Mouse (Mus musculus) neural tube, embryonic 13.5 days (tissue): Measurements from ENCODE around the gene H2al1a. TPM values are rescaled to one million over a fixed set of nuclear protein-coding genes. Genes with fewer than 3 reads are reported as not detected.
"Not testable (repeated sequence)": the region's sequence is repeated elsewhere in the genome, so short reads cannot be mapped to it uniquely, and the experiment has no call there.

Experiments used
- ATAC-seq: fragments of 200-750 bp; cut with Nextera tagmentation; 2 replicates; pipeline ENCODE4 v1.8.0; 2017; ENCODE audit warnings: low read depth, mild to moderate bottlenecking, moderate TSS enrichment, moderate library complexity
- H3K27ac ChIP-seq: fragments of 300-500 bp; sonication (generic); replicated peaks from 2 replicates; pipeline ENCODE4 v1.5.1; 2015; ENCODE audit warnings: moderate library complexity, mild to moderate bottlenecking, inconsistent platforms
- H3K27me3 ChIP-seq: fragments of 300-500 bp; sonication (generic); 2 replicates; pipeline ENCODE4 v1.6.1; 2015; ENCODE audit warnings: mild to moderate bottlenecking, inconsistent platforms
- H3K36me3 ChIP-seq: fragments of 300-500 bp; sonication (generic); 2 replicates; pipeline ENCODE4 v1.6.1; 2015; ENCODE audit warnings: mild to moderate bottlenecking, inconsistent platforms
- H3K4me1 ChIP-seq: fragments of 300-500 bp; sonication (generic); replicated peaks from 2 replicates; pipeline ENCODE4 v1.6.1; 2015; ENCODE audit warnings: inconsistent platforms
- H3K4me2 ChIP-seq: fragments of 300-500 bp; sonication (generic); 2 replicates; pipeline ENCODE4 v1.6.1; 2015; ENCODE audit warnings: inconsistent platforms, mild to moderate bottlenecking, moderate library complexity
- H3K4me3 ChIP-seq: fragments of 300-500 bp; sonication (generic); 2 replicates; pipeline ENCODE4 v1.5.1; 2015; ENCODE audit warnings: mild to moderate bottlenecking, inconsistent platforms
- H3K9ac ChIP-seq: fragments of 300-500 bp; sonication (generic); 2 replicates; pipeline ENCODE4 v1.6.1; 2015; ENCODE audit warnings: moderate library complexity, mild to moderate bottlenecking, inconsistent platforms
- H3K9me3 ChIP-seq: fragments of 300-500 bp; sonication (generic); 2 replicates; pipeline ENCODE4 v1.6.1; 2016; ENCODE audit warnings: inconsistent platforms
- WGBS: fragments of 180-500 bp; shearing (Covaris S2); methylation state at CpG from one replicate; pipeline ENCODE4 v1.1.7; 2015; 5-methylcytosine and 5-hydroxymethylcytosine counted together
- polyA plus RNA-seq: library from polyadenylated mRNA; unstranded; fragments of >200 nt; fragmentation: Nextera tagmentation; extraction: Ambion mirVana; gene quantifications from 2 replicates; pipeline ENCODE4 v1.2.1, GENCODE M21; 2015

Gene H2al1a
- not detected in 2 replicates for polyA plus RNA-seq

DNA sequence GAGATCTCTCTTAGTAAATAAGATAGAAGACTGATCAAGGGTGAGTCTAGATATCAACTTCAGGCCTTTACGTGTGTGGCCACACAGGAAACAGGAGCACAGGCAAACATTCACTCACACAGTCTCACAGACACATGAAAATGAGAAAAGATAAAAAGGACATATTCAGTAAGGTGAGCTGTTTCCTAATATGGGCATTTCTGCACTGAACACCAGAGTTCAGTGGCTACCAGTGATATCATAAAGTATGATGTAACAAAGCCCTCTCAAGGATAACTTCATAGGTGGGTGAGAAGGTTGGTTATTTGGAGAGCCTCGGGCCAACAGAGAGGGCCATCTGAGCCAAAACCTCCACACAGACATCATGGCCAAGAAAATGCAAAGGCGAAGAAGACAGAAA is at the start of gene H2al1a:
H2al1a (plus strand) TSS at position 301 of the 400 bp plus-strand sequence.
- H3K9me3 ChIP-seq, H3K27me3 ChIP-seq, H3K27ac ChIP-seq, H3K4me2 ChIP-seq, H3K9ac ChIP-seq, H3K4me1 ChIP-seq, H3K36me3 ChIP-seq, H3K4me3 ChIP-seq, ATAC-seq: not testable (repeated sequence)
- WGBS: no CpG with 5 or more reads among the region's 3 CpGs

DNA sequence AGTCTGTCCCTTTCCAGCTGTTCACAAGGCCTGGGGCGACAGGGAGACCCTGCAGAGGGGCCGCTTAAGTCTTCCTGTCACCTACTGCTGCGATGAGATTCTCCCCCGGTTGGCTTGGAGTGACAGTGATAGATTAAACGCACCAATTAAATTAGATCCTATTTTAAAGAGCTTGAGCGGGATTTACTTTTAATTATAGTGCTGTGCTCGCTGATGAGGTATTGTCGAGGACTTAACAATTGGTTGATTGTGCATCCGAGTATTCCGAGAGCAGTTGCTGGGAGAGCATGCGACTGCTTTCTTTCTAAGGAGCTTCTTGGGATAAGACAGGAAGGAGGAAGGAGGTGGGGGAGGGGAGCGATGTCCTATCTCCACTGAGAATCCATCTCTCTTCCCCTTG is 48.9 kb upstream of the H2al1a start:
- no peaks in the 10 kb centered on the region; the same call in 1 of the 2 replicates for H3K27me3 ChIP-seq
- ATAC-seq: no peak
- WGBS: 22% methylated on average over 12 of the region's 12 CpGs
- no peaks in the 10 kb centered on the region for H3K9me3 ChIP-seq
- no peak overlapping the region for H3K27ac ChIP-seq
- H3K9ac ChIP-seq: no peak overlapping the region
- peaks cover 10% of the 10 kb centered on the region for H3K4me1 ChIP-seq
- no peak overlapping the region for H3K4me2 ChIP-seq
- no peak overlapping the region for H3K4me3 ChIP-seq
- H3K36me3 ChIP-seq: no peaks in the 10 kb centered on the region

GRCm38 (mm10) chrX:11254062-11254461 is 45.0 kb upstream of the H2al1a start:
- no peak for ATAC-seq
- WGBS: 73% methylated on average over 5 of the region's 5 CpGs
- no peak overlapping the region for H3K9ac ChIP-seq
- no peak overlapping the region for H3K4me3 ChIP-seq
- H3K36me3 ChIP-seq: no peaks in the 10 kb centered on the region
- H3K4me2 ChIP-seq: no peak overlapping the region
- no peak overlapping the region for H3K27ac ChIP-seq
- H3K9me3 ChIP-seq: no peaks in the 10 kb centered on the region
- H3K4me1 ChIP-seq: peaks cover 15% of the 10 kb centered on the region
- no peaks in the 10 kb centered on the region for H3K27me3 ChIP-seq

- H3K4me2 ChIP-seq: no peak overlapping the region
- H3K27ac ChIP-seq: no peak overlapping the region
- 56% methylated on average over 11 of the region's 11 CpGs for WGBS
- no peak overlapping the region for H3K9ac ChIP-seq
- H3K27me3 ChIP-seq: no peaks in the 10 kb centered on the region
- H3K9me3 ChIP-seq: no peaks in the 10 kb centered on the region
- peaks cover 15% of the 10 kb centered on the region for H3K4me1 ChIP-seq
- H3K36me3 ChIP-seq: no peaks in the 10 kb centered on the region
- H3K4me3 ChIP-seq: no peak overlapping the region
- ATAC-seq: no peak
Observed at GRCm38 (mm10) chrX:11254521-11255207, 44.4 kb upstream of the H2al1a start.

DNA sequence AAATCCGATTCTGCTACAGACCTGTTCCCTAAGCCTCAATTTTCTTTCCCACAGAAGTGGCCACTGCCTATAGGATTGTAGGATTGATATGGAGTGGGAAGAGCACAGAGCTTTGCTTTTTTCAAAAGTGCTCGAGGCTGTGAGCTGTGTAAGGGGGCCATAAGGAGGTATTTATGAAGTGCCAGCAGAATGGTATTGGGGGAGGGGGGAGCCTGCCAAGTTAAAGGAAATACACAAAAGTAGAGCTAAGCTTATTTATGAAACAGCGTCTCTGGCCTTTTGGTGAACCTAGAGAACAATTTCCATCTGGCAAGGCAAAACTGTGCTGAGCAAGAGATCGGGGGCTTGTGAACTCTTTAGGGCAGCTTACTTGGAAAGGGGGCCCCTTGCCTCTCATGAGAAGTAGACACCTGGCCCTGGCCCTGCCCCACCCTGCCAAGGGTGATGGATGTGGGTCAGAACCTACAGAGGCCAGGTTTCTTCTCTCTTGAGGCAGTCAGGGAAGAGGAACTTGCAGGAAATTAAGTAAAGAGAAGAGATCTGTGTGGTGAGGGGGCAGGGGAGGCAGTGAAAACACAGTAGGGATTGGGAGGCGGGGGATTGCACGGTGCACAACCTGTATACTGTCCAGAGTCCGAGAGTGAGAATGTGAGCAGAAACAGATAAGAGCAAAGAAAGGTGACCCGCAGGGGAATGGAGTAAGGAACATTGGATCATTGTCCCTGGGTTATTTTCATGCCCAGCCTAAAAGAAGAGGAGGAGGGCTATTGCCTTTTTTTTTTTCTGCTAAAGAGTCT is 43.3 kb upstream of the H2al1a start:
- Histone ChIP-seq H3K27ac (no peak overlapping the region), H3K9ac (no peak overlapping the region), H3K27me3 (no peaks in the 10 kb centered on the region), H3K4me3 (no peak overlapping the region), H3K4me2 (no peak overlapping the region), H3K36me3 (no peaks in the 10 kb centered on the region), H3K9me3 (no peaks in the 10 kb centered on the region), H3K4me1 (0 out of 2 replicates have a peak, but pooled peaks cover 5% of the 10 kb centered on the region)
- ATAC-seq: no peak
- 53% methylated on average over 8 of the region's 8 CpGs for WGBS

GRCm38 (mm10) chrX:11264918-11265317 is 34.1 kb upstream of the H2al1a start:
- Histone ChIP-seq H3K9me3 (no peaks in the 10 kb centered on the region), H3K36me3 (no peaks in the 10 kb centered on the region), H3K27ac (no peak overlapping the region), H3K4me3 (no peak overlapping the region), H3K4me2 (no peak overlapping the region), H3K27me3 (0 out of 2 replicates have a peak, but pooled peaks cover 6% of the 10 kb centered on the region), H3K9ac (no peak overlapping the region), H3K4me1 (peaks cover 9% of the 10 kb centered on the region; the same call in 1 of the 2 replicates)
- no peak for ATAC-seq
- 81% methylated on average over 8 of the region's 8 CpGs for WGBS

- H3K27ac ChIP-seq: no peak overlapping the region
- no peak overlapping the region for H3K4me3 ChIP-seq
- ATAC-seq: no peak
- H3K9ac ChIP-seq: no peak overlapping the region
- H3K9me3 ChIP-seq: no peaks in the 10 kb centered on the region
- WGBS: 61% methylated on average over 7 of the region's 7 CpGs
- 0 out of 2 replicates have a peak, but pooled peaks cover 6% of the 10 kb centered on the region for H3K27me3 ChIP-seq
- H3K4me2 ChIP-seq: no peak overlapping the region
- H3K4me1 ChIP-seq: peaks cover 9% of the 10 kb centered on the region; the same call in 1 of the 2 replicates
- no peaks in the 10 kb centered on the region for H3K36me3 ChIP-seq
Observed at GRCm38 (mm10) chrX:11267791-11268190, 31.3 kb upstream of the H2al1a start.

- 0 out of 2 replicates have a peak, but pooled peaks cover 6% of the 10 kb centered on the region for H3K27me3 ChIP-seq
- no peak overlapping the region for H3K9ac ChIP-seq
- WGBS: 81% methylated on average over 3 of the region's 3 CpGs
- no peak for ATAC-seq
- no peak overlapping the region for H3K4me2 ChIP-seq
- no peak overlapping the region for H3K4me3 ChIP-seq
- peaks cover 9% of the 10 kb centered on the region; the same call in 1 of the 2 replicates for H3K4me1 ChIP-seq
- H3K27ac ChIP-seq: no peak overlapping the region
- no peaks in the 10 kb centered on the region for H3K9me3 ChIP-seq
- no peaks in the 10 kb centered on the region for H3K36me3 ChIP-seq
Observed at GRCm38 (mm10) chrX:11269074-11269473, 30.0 kb upstream of the H2al1a start.

DNA sequence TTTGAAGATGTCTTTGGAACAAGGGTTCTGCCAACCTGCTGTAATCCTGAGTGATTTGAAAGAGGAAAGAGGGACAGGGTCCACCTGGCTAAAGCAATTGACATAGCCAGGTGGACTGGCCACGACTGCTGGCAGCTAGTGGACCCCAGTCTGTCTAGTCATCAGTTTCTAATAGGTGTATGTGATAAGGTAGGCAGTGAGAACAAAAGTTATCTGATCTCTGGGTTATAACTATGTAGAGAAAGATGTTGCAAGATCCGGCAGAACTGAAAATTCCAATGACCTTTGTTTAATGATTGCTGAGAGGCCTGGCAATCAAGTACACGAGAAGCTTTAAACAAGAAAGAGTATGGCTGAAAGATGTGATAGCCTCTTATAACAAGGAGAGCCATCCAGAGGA is 25.9 kb upstream of the H2al1a start:
- WGBS: 83% methylated on average over 3 of the region's 3 CpGs

GRCm38 (mm10) chrX:11277083-11277482 is 22.0 kb upstream of the H2al1a start:
- Histone ChIP-seq H3K9me3 (no peaks in the 10 kb centered on the region), H3K36me3 (no peaks in the 10 kb centered on the region), H3K4me1 (no peaks in the 10 kb centered on the region), H3K27ac (no peak overlapping the region), H3K4me2 (no peak overlapping the region), H3K4me3 (no peak overlapping the region), H3K27me3 (0 out of 2 replicates have a peak, but pooled peaks cover 6% of the 10 kb centered on the region), H3K9ac (no peak overlapping the region)
- ATAC-seq: no peak
- 66% methylated on average over 6 of the region's 6 CpGs for WGBS

More for the DNA sequence above, 25.9 kb upstream of the H2al1a start:
- no peak overlapping the region for H3K4me3 ChIP-seq
- H3K36me3 ChIP-seq: no peaks in the 10 kb centered on the region
- 0 out of 2 replicates have a peak, but pooled peaks cover 6% of the 10 kb centered on the region for H3K27me3 ChIP-seq
- no peak overlapping the region for H3K9ac ChIP-seq
- H3K27ac ChIP-seq: no peak overlapping the region
- H3K4me1 ChIP-seq: no peaks in the 10 kb centered on the region
- ATAC-seq: no peak
- H3K4me2 ChIP-seq: no peak overlapping the region
- no peaks in the 10 kb centered on the region for H3K9me3 ChIP-seq

DNA sequence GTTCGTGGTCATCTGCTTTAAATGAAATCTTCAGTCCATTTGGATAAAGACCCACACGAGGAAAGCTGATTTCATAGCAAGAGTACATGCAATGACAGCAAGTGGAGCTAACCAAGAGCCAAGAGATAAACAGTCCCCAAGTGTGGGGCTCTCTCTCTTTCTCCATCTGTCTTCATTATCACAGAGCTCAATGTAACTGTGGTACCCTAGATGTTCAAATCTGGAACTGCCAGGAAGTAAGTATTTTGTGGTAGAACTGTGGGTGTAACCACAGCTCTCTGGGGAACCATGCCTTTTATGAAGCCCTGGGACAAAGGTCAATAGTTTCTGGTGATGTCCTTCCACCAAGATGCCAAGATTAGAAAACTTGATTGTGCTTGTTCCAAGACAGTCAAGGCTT is 18.3 kb upstream of the H2al1a start:
- Histone ChIP-seq H3K36me3 (no peaks in the 10 kb centered on the region), H3K9ac (no peak overlapping the region), H3K4me3 (no peak overlapping the region), H3K4me2 (no peak overlapping the region), H3K27ac (no peak overlapping the region), H3K4me1 (no peaks in the 10 kb centered on the region), H3K9me3 (no peaks in the 10 kb centered on the region), H3K27me3 (0 out of 2 replicates have a peak, but pooled peaks cover 6% of the 10 kb centered on the region)
- WGBS: 74% methylated on average over 2 of the region's 2 CpGs
- no peak for ATAC-seq

- no peak overlapping the region for H3K9ac ChIP-seq
- ATAC-seq: no peak
Observed at GRCm38 (mm10) chrX:11288306-11288882, 10.7 kb upstream of the H2al1a start.

More at GRCm38 (mm10) chrX:11288306-11288882, 10.7 kb upstream of the H2al1a start:
- H3K9me3 ChIP-seq: no peaks in the 10 kb centered on the region
- no peaks in the 10 kb centered on the region for H3K4me1 ChIP-seq
- H3K27ac ChIP-seq: no peak overlapping the region
- H3K4me2 ChIP-seq: no peak overlapping the region
- no peak overlapping the region for H3K4me3 ChIP-seq
- H3K36me3 ChIP-seq: no peaks in the 10 kb centered on the region
- no peaks in the 10 kb centered on the region for H3K27me3 ChIP-seq
- 80% methylated on average over 14 of the region's 14 CpGs for WGBS
